Mouse (Mus musculus): ENCODE results near the gene Gm15013.
"Not testable (repeated sequence)": the region's sequence is repeated elsewhere in the genome, so short reads cannot be mapped to it uniquely, and the experiment has no call there.

Gm15013 gene

GRCm38 (mm10) chrX:139714381-139714780 is at the start of gene Gm15013:
Gene Gm15013 (minus strand): TSS chrX:139714481.
- no peak for DNase-seq

- peak; percentile 44 for DNase-seq
Observed at GRCm38 (mm10) chrX:139762546-139762945, 48.3 kb upstream of the Gm15013 start.

GRCm38 (mm10) chrX:139758634-139759033 is 44.4 kb upstream of the Gm15013 start:
- not testable (repeated sequence) for DNase-seq

GRCm38 (mm10) chrX:139751855-139752254 is 37.6 kb upstream of the Gm15013 start:
- peak; percentile 74 for DNase-seq

- DNase-seq, result no peak
Observed at GRCm38 (mm10) chrX:139737066-139737465, 22.8 kb upstream of the Gm15013 start.

GRCm38 (mm10) chrX:139730541-139730940 is 16.3 kb upstream of the Gm15013 start:
- no peak for DNase-seq

- no peak for DNase-seq
Observed at GRCm38 (mm10) chrX:139722350-139722749, 8.1 kb upstream of the Gm15013 start.

- peak; percentile 86 for DNase-seq
Observed at GRCm38 (mm10) chrX:139684775-139685695, 29.2 kb downstream of the Gm15013 start, which contains the start of gene Tbc1d8b. Gene Tbc1d8b (plus strand): TSS chrX:139684996.

GRCm38 (mm10) chrX:139684410-139684774 is 29.9 kb downstream of the Gm15013 start:
- peak; percentile 7 for DNase-seq

- peak; percentile 16 for DNase-seq
Observed at GRCm38 (mm10) chrX:139665829-139666228, 48.5 kb downstream of the Gm15013 start.

All from kidney, postnatal 10 days (tissue).